Mouse (Mus musculus) lung, adult 2 months (tissue): ENCODE data around the gene Plce1.

Experiments used
- CTCF ChIP-seq: fragments of 200-500 bp; IDR thresholded peaks from 2 replicates; pipeline ENCODE4 v1.5.1; 2011; ENCODE audit warnings: mild to moderate bottlenecking, low read length, control low read depth; ENCODE audit not compliant: insufficient read depth
- POLR2A ChIP-seq: fragments of 200-500 bp; IDR thresholded peaks from 2 replicates; pipeline ENCODE4 v1.6.1; 2011; ENCODE audit warnings: low read depth, mild to moderate bottlenecking, control low read depth, low read length, borderline replicate concordance; ENCODE audit errors: extremely low read depth

GRCm38 (mm10) chr19:38526855-38527254, 45.9 kb downstream of the Plce1 start:
- TF ChIP-seq POLR2A (no peak), CTCF (no peak)
